Mouse (Mus musculus): Measurements from ENCODE around the gene Umodl1. TPM values are rescaled to one million over a fixed set of nuclear protein-coding genes. Genes with fewer than 3 reads are reported as not detected.

Umodl1 gene
- polyA plus RNA-seq, 1 experiment = not detected

DNA sequence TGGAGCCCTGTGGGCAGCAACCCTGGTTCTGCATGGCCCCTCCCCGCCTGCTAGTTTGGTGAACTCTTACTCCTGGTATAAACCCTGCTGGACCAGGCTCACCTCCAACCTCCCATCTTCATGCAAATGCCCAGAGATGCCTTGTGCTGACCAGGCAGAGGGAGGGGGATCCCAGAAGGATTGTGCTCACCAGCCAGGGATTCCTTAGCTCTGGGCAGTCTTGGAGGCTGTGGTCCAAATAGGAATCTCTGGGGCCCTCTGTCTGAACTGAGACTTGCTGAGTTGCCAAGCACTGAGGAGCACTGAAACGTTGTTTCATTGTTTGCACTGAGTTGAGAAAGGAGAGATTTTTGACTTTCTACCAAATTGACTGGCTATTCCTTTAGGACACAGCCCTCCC lies 8.4 kb downstream of the Umodl1 start:
- H3K36me3 ChIP-seq (ENCODE audit: control insufficient read depth, insufficient read depth) = no peaks in the 10 kb centered on the region
- no peak overlapping the region for H3K4me3 ChIP-seq
- no peak overlapping the region for H3ac ChIP-seq (ENCODE audit: control insufficient read depth, insufficient read length)
- TF ChIP-seq MAX (IDR thresholded peaks at IDR 0.05; ENCODE audit: low read depth) = no peak
- no peak for TF ChIP-seq SRF (IDR thresholded peaks at IDR 0.05; ENCODE audit: control insufficient read depth, insufficient read length, low read depth)
- TF ChIP-seq USF1 (IDR thresholded peaks at IDR 0.05; ENCODE audit: low read depth) = no peak
- TF ChIP-seq REST (IDR thresholded peaks at IDR 0.05; ENCODE audit: insufficient read depth, insufficient read length) = no peak
- no peak for TF ChIP-seq CEBPB (IDR thresholded peaks at IDR 0.05; ENCODE audit: insufficient read depth, poor library complexity, severe bottlenecking)
- TF ChIP-seq MYOD1 (IDR thresholded peaks at IDR 0.05; ENCODE audit: control insufficient read depth in 1 of 3, insufficient read length in 2 of 3, low read depth in 2 of 3) = no peak
- TF ChIP-seq TCF3 (IDR thresholded peaks at IDR 0.05; ENCODE audit: insufficient read length, low read depth) = no peak
- TF ChIP-seq POLR2AphosphoS2 (IDR thresholded peaks at IDR 0.05; ENCODE audit: insufficient read length, low read depth) = no peak
- no peak for TF ChIP-seq E2F4 (IDR thresholded peaks at IDR 0.05; ENCODE audit: insufficient read depth)
- TF ChIP-seq POLR2A (IDR thresholded peaks at IDR 0.05; ENCODE audit: insufficient read length, low read depth) = no peak
- TF ChIP-seq MYOG (IDR thresholded peaks at IDR 0.05; ENCODE audit: control insufficient read depth in 1 of 3, insufficient read depth in 1 of 3, insufficient read length in 2 of 3, low read depth in 2 of 3) = no peak
- no peak for TF ChIP-seq TCF12 (IDR thresholded peaks at IDR 0.05; ENCODE audit: insufficient read depth, poor library complexity, severe bottlenecking)
- H3K27me3 ChIP-seq (ENCODE audit: control insufficient read depth, insufficient read depth, insufficient read length) = no peaks in the 10 kb centered on the region
- H3K79me2 ChIP-seq (ENCODE audit: control insufficient read depth, insufficient read depth) = no peaks in the 10 kb centered on the region
- no peak overlapping the region for H3K4me2 ChIP-seq (ENCODE audit: low read depth)

DNA sequence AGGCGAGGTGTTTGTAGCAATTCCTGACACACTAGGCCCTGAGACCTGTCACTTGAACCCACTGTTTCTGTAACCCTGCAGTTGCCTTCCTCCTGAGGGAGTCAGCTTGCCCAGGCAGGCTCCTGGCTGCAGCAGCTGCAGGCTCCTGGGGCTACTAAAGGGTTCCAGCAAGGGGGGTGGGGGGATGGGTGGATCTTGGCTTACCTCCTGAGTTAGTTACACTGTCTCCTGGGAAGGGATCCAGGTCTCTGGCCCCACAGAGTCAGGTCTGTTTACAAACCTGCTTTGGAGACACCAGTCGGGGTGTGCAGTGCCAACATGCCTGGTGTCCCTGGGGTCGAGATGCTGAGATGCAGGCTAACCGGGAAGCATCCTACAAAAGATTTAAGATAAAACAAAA lies 15.5 kb downstream of the Umodl1 start:
- no peak overlapping the region for H3K4me3 ChIP-seq
- no peaks in the 10 kb centered on the region for H3K36me3 ChIP-seq (ENCODE audit: control insufficient read depth, insufficient read depth)
- H3K27me3 ChIP-seq (ENCODE audit: control insufficient read depth, insufficient read depth, insufficient read length) = no peaks in the 10 kb centered on the region
- H3ac ChIP-seq (ENCODE audit: control insufficient read depth, insufficient read length) = no peak overlapping the region
- no peaks in the 10 kb centered on the region for H3K79me2 ChIP-seq (ENCODE audit: control insufficient read depth, insufficient read depth)
- TF ChIP-seq REST (IDR thresholded peaks at IDR 0.05; ENCODE audit: insufficient read depth, insufficient read length) (no peak), CEBPB (IDR thresholded peaks at IDR 0.05; ENCODE audit: insufficient read depth, poor library complexity, severe bottlenecking) (no peak), MAX (IDR thresholded peaks at IDR 0.05; ENCODE audit: low read depth) (no peak), MYOD1 (IDR thresholded peaks at IDR 0.05; ENCODE audit: control insufficient read depth in 1 of 3, insufficient read length in 2 of 3, low read depth in 2 of 3) (no peak), USF1 (IDR thresholded peaks at IDR 0.05; ENCODE audit: low read depth) (no peak), SRF (IDR thresholded peaks at IDR 0.05; ENCODE audit: control insufficient read depth, insufficient read length, low read depth) (no peak), E2F4 (IDR thresholded peaks at IDR 0.05; ENCODE audit: insufficient read depth) (no peak), MYOG (IDR thresholded peaks at IDR 0.05; ENCODE audit: control insufficient read depth in 1 of 3, insufficient read depth in 1 of 3, insufficient read length in 2 of 3, low read depth in 2 of 3) (no peak), POLR2AphosphoS2 (IDR thresholded peaks at IDR 0.05; ENCODE audit: insufficient read length, low read depth) (no peak), TCF3 (IDR thresholded peaks at IDR 0.05; ENCODE audit: insufficient read length, low read depth) (no peak), TCF12 (IDR thresholded peaks at IDR 0.05; ENCODE audit: insufficient read depth, poor library complexity, severe bottlenecking) (no peak), POLR2A (IDR thresholded peaks at IDR 0.05; ENCODE audit: insufficient read length, low read depth) (no peak)
- H3K4me2 ChIP-seq (ENCODE audit: low read depth) = no peak overlapping the region

DNA sequence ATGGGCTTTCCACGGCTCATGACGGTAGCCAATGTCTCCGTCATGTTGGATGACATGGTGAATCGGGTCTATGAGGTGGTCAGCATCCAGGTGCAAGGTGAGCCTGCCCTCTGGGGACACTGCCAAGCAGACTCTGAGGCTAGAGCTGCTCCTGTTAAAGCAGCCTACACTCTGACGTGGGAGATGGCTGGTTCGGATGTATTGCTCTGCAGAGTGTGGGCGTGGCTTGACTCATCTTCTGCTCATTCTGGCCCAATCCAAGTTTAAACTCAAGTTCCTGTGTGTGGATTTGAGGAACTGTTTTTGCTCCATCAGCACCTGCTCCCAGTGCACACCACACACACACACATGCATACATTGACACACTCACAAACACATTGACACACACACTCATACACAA lies 17.4 kb downstream of the Umodl1 start:
- Histone ChIP-seq H3K36me3 (ENCODE audit: control insufficient read depth, insufficient read depth) (no peaks in the 10 kb centered on the region), H3K27me3 (ENCODE audit: control insufficient read depth, insufficient read depth, insufficient read length) (no peaks in the 10 kb centered on the region), H3K4me2 (ENCODE audit: low read depth) (no peak overlapping the region), H3K4me3 (no peak overlapping the region), H3ac (ENCODE audit: control insufficient read depth, insufficient read length) (no peak overlapping the region), H3K79me2 (ENCODE audit: control insufficient read depth, insufficient read depth) (no peaks in the 10 kb centered on the region)
- TF ChIP-seq POLR2A (IDR thresholded peaks at IDR 0.05; ENCODE audit: insufficient read length, low read depth) = no peak
- no peak for TF ChIP-seq SRF (IDR thresholded peaks at IDR 0.05; ENCODE audit: control insufficient read depth, insufficient read length, low read depth)
- no peak for TF ChIP-seq REST (IDR thresholded peaks at IDR 0.05; ENCODE audit: insufficient read depth, insufficient read length)
- no peak for TF ChIP-seq CEBPB (IDR thresholded peaks at IDR 0.05; ENCODE audit: insufficient read depth, poor library complexity, severe bottlenecking)
- TF ChIP-seq USF1 (IDR thresholded peaks at IDR 0.05; ENCODE audit: low read depth) = no peak
- TF ChIP-seq MYOG (IDR thresholded peaks at IDR 0.05; ENCODE audit: control insufficient read depth in 1 of 3, insufficient read depth in 1 of 3, insufficient read length in 2 of 3, low read depth in 2 of 3) = no peak
- TF ChIP-seq E2F4 (IDR thresholded peaks at IDR 0.05; ENCODE audit: insufficient read depth) = no peak
- TF ChIP-seq MYOD1 (IDR thresholded peaks at IDR 0.05; ENCODE audit: control insufficient read depth in 1 of 3, insufficient read length in 2 of 3, low read depth in 2 of 3) = no peak
- no peak for TF ChIP-seq TCF12 (IDR thresholded peaks at IDR 0.05; ENCODE audit: insufficient read depth, poor library complexity, severe bottlenecking)
- no peak for TF ChIP-seq POLR2AphosphoS2 (IDR thresholded peaks at IDR 0.05; ENCODE audit: insufficient read length, low read depth)
- no peak for TF ChIP-seq MAX (IDR thresholded peaks at IDR 0.05; ENCODE audit: low read depth)
- no peak for TF ChIP-seq TCF3 (IDR thresholded peaks at IDR 0.05; ENCODE audit: insufficient read length, low read depth)

DNA sequence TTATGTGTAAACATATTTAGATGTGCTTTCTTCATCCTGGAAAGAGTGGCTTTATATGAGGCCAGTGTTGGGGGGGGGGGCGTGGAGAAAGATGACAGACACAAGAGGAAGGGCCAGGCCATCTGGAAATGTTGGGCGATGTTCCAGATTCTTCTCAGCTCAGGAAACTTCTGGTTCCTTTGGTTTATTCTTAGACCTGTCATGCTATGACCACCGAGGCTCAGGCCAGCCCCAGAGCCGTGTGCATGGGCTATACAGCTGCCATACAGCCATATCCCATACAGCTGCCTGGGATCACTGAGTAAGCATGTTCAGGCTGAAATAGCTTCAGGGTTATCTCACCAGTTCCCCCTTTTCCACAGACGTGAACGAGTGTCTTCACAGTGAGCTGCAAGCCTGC lies 18.9 kb downstream of the Umodl1 start:
- no peaks in the 10 kb centered on the region for H3K36me3 ChIP-seq (ENCODE audit: control insufficient read depth, insufficient read depth)
- TF ChIP-seq E2F4 (IDR thresholded peaks at IDR 0.05; ENCODE audit: insufficient read depth) (no peak), TCF12 (IDR thresholded peaks at IDR 0.05; ENCODE audit: insufficient read depth, poor library complexity, severe bottlenecking) (no peak), SRF (IDR thresholded peaks at IDR 0.05; ENCODE audit: control insufficient read depth, insufficient read length, low read depth) (no peak), POLR2AphosphoS2 (IDR thresholded peaks at IDR 0.05; ENCODE audit: insufficient read length, low read depth) (no peak), MAX (IDR thresholded peaks at IDR 0.05; ENCODE audit: low read depth) (no peak), USF1 (IDR thresholded peaks at IDR 0.05; ENCODE audit: low read depth) (no peak), POLR2A (IDR thresholded peaks at IDR 0.05; ENCODE audit: insufficient read length, low read depth) (no peak), CEBPB (IDR thresholded peaks at IDR 0.05; ENCODE audit: insufficient read depth, poor library complexity, severe bottlenecking) (no peak), TCF3 (IDR thresholded peaks at IDR 0.05; ENCODE audit: insufficient read length, low read depth) (no peak), REST (IDR thresholded peaks at IDR 0.05; ENCODE audit: insufficient read depth, insufficient read length) (no peak), MYOG (IDR thresholded peaks at IDR 0.05; ENCODE audit: control insufficient read depth in 1 of 3, insufficient read depth in 1 of 3, insufficient read length in 2 of 3, low read depth in 2 of 3) (no peak), MYOD1 (IDR thresholded peaks at IDR 0.05; ENCODE audit: control insufficient read depth in 1 of 3, insufficient read length in 2 of 3, low read depth in 2 of 3) (no peak)
- no peaks in the 10 kb centered on the region for H3K27me3 ChIP-seq (ENCODE audit: control insufficient read depth, insufficient read depth, insufficient read length)
- H3ac ChIP-seq (ENCODE audit: control insufficient read depth, insufficient read length) = no peak overlapping the region
- no peak overlapping the region for H3K4me2 ChIP-seq (ENCODE audit: low read depth)
- no peaks in the 10 kb centered on the region for H3K79me2 ChIP-seq (ENCODE audit: control insufficient read depth, insufficient read depth)
- no peak overlapping the region for H3K4me3 ChIP-seq
